Mouse (Mus musculus): ENCODE data around the gene Sppl2c.

DNA sequence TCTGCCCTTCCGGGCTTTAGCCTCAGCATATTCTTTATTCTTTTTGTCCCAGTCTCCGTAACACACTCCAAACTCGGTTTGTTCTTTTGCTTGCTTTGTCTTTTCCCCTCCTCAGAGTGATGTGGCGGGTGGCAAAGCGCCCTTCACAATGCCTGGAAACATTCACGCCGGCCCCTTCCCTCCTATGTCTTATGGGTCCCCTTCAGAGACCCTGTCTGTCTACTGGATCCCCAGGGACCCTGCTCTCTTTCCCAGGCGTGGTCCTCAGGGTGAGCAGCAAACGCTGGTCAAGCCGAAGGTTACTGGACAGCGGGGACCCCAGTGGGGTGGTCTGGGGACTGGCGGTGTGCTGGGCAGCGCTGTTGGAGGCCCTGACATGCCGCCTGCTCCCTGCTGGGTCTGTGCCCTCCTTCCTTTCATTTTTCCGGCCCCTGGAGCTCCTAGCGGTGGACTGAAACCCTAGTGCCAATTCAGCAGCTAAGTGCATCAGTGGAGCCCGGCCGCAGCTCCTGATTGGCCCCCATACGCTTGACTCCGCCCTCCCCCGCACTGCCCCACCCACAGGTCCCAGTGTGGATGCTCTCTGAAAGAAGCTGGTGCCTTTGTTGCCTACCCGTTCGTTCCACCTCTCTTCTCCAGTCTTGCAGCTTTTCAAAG, 28.4 kb upstream of the Sppl2c start:
- TF ChIP-seq POLR2A (IDR thresholded peaks at IDR 0.05; ENCODE audit: control insufficient read depth in 1 of 2, insufficient read depth in 1 of 2, low read depth in 1 of 2, low read length in 2 of 2, poor library complexity in 1 of 2) (no peak), CTCF (IDR thresholded peaks at IDR 0.05 in 2 of 3, conservative IDR thresholded peaks at IDR 0.05 in 1 of 3; ENCODE audit: control insufficient read depth in 1 of 3, insufficient read depth in 1 of 3, low read depth in 2 of 3, low read length in 3 of 3, poor library complexity in 1 of 3, severe bottlenecking in 1 of 3) (no peak), POLR2AphosphoS2 (IDR thresholded peaks at IDR 0.05; ENCODE audit: low read length) (no peak), ZC3H11A (IDR thresholded peaks at IDR 0.05; ENCODE audit: low read depth, low read length) (no peak), GABPA (IDR thresholded peaks at IDR 0.05; ENCODE audit: low read depth, low read length) (no peak), EP300 (IDR thresholded peaks at IDR 0.05; ENCODE audit: low read depth in 1 of 2, low read length in 2 of 2) (no peak), GATA1 (IDR thresholded peaks at IDR 0.05; ENCODE audit: low read depth, low read length) (no peak), NELFE (IDR thresholded peaks at IDR 0.05; ENCODE audit: low read depth, low read length) (no peak), CHD2 (IDR thresholded peaks at IDR 0.05; ENCODE audit: low read length) (no peak), TAL1 (IDR thresholded peaks at IDR 0.05; ENCODE audit: low read length) (no peak), TCF12 (IDR thresholded peaks at IDR 0.05; ENCODE audit: low read depth, low read length) (no peak)

Data from MEL (cell line).